Mouse (Mus musculus): ENCODE data around the gene Gm2381.
"Not testable (repeated sequence)": the region's sequence is repeated elsewhere in the genome, so short reads cannot be mapped to it uniquely, and the experiment has no call there.

Gm2381 gene

DNA sequence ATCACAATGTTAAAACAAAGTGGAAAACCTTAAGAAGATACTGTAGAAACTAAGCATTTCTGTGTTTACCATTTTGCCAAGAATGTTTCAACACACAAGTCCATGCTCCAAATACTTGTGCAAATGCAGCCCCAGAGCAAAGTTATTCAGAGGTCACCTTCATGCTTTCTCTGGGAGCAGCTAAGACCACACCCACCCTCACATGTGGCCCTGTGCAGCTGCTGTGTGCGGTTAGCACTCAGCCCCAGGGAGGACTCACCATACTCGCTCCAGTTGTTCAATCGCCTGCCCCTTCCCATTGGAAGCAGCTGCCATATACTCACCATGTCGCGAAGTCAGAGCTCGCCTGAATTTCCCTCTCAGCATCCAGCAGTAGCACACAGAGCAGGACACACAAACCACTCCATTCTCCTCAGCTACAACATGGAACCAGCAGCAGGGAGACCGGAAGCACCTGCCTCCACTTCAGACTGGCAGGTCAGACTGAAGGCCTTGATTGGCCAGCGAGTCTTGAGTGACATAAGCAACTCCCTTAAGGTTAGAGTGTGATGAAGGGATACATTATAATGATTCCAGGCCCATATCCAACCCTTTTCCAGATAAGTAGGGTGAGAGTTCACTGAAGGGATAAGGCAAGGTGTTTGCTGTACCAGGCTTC lies at the start of gene Gm2381:
TSS of gene Gm2381 (minus strand) at position 434 of the 658 bp plus-strand sequence.
- DNase-seq (ENCODE audit: low spot score): not testable (repeated sequence)

DNA sequence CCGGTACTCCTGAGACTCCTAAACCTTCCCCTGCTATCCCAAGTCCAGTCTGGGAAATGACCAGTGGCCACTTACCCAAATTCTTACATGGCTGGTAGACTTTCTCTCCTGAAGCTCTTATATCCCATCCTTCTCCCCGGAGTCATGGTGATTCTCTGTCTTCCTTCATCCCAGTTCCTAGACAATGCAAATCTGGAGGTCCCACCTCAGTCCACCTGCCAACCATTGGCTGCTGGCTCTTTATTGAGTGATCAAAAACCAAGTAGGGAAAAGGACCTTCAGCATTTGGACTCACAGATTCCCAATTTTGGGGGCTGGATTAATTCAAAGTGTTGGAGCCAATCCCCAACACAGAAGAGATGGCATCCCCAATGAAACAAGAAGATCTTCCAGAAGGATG lies 31.0 kb upstream of the Gm2381 start:
- not testable (repeated sequence) for DNase-seq (ENCODE audit: low spot score)

DNA sequence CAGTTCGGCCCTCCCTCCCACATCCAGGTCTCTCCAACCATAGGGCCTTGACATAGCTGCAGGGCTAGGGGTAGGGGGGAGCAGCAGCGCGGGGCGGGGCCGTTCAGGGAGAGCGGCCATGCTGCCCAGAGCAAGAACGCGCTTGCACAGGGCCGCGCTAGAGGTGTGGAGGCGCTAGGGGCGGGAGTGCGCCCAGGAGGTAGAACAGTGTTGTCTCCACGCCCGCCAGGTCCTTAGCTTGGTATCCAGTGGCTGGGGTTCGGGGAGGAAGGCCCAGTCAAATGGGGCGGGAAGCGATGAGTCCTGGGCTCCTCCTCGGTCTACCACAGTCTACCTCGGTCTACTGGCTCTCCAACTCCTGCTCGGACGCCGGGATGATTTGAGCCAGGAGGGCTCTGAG lies 11.1 kb upstream of the Gm2381 start:
- no peak for DNase-seq (ENCODE audit: low spot score)

DNA sequence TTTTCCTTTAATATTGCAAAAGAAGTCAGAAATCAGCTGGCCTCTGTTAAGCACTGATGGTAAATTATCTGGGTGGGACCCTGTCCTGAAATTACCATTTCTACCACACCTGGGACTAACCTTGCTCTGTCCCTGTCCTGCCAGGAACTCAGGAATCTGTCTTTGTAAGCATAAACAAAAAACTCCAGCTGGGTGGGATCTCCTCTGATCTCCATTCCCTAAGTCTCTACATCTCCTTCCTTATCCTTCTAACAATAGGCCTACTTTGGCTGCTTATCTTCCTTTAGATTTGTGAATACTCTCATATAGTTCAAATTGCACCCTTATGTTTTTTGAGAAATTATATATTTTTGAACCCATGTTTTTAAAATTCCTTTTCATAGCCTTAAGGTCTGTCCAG lies 28.7 kb downstream of the Gm2381 start:
- not testable (repeated sequence) for DNase-seq (ENCODE audit: low spot score)

DNA sequence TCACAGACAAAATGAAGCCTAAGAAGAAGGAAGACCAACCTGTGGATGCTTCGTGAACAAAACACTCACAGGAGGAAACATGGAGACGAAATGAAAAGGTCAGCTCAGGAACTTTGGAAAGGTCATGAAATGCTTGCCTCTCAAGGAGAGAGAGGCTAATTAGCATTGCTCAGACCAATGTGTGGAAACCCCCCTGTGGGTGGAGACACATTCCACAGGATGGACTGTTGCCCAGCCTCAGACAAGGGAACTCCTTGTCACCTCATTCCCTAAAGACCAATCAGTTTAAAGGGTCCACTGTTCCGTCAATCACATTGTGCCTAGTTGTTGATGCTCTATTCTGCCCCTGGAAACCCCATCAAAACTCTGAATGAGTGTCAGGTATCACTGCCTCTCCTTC lies 34.8 kb downstream of the Gm2381 start:
- DNase-seq (ENCODE audit: low spot score): no peak

DNA sequence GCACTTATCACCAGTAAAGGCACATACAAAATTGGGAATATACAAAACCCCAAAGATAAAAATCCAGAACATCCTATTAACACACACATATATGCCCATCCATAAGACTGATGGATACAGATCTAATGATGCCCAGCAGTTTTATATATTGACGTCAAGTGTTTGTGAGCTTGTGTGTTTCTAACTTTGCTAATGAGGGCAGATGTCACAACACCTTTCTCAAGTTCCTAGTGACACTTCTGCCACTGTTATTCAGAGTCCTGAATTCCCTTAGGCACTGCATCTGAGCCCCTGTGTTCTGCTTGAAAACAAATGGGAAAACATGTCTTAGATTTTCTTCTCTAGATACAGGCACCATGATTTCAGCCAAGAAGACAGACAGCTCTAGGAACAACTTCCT lies 73.6 kb downstream of the Gm2381 start, which contains the start of gene Vmn2r62:
TSS of gene Vmn2r62 (minus strand) at position 101 of the 400 bp plus-strand sequence.
- DNase-seq (ENCODE audit: low spot score): not testable (repeated sequence)

Data from ovary, postnatal 36 days (tissue).